Mouse (Mus musculus): Measurements from ENCODE around the gene Cirbp. TPM values are rescaled to one million over a fixed set of nuclear protein-coding genes. Genes with fewer than 3 reads are reported as not detected.

The Cirbp gene
- total RNA-seq, 2 experiments from 2014 or later = 102 to 168 TPM

- DNase-seq = peak; percentile 38
These were observed 27.9 kb upstream of the Cirbp start for GRCm38 (mm10) chr10:80137626-80138552.

DNA sequence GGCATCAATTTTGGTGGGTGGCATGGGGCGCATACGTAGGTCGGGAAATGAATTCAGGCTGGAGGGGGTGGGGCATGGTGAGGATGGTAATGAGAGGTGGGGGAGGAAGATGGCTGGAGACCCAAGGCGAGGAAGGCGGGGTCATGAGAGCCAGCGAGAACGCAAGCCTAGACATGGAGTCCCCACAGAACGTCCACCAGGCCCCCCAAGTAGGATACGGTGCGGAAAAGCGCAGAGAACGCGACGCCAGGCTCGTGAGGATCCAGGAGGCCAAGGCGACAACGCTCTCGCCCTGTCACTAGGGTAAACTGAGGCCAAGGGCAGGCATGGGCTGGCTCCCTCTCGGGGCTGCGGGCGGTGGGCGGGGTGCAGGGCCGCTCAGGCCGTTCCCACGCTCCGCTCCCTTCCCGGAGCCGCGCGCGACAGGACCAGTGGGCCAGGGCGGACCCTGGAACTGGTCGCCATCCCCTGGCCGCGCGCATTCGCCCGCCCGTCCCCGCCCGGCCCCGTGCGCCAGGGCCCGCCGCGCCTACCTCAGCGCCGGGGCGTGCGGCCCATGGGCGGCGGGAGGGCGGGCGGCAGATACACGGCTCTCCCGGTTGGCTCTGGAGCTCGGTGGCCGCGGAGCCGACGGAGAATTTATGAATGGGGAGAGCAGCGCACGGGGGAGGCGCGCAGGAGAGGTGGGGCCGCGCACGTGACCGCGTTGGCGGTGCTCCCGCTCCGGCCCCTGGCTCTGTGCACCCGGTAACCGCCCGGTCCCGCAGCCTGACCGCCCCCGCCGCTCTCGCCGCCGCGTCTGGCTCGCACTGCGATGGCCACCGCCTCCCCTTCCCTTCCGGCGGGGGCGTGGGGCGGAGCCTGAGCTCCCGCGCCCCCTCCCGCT, 27.0 kb upstream of the Cirbp start, which contains the start of gene Atp5d:
Gene Atp5d, plus strand, starts transcription at position 80 of the 886 bp plus-strand sequence.
- peak; percentile 84 for DNase-seq

- DNase-seq = no peak
These were observed 26.4 kb upstream of the Cirbp start for GRCm38 (mm10) chr10:80139439-80139775.

DNA sequence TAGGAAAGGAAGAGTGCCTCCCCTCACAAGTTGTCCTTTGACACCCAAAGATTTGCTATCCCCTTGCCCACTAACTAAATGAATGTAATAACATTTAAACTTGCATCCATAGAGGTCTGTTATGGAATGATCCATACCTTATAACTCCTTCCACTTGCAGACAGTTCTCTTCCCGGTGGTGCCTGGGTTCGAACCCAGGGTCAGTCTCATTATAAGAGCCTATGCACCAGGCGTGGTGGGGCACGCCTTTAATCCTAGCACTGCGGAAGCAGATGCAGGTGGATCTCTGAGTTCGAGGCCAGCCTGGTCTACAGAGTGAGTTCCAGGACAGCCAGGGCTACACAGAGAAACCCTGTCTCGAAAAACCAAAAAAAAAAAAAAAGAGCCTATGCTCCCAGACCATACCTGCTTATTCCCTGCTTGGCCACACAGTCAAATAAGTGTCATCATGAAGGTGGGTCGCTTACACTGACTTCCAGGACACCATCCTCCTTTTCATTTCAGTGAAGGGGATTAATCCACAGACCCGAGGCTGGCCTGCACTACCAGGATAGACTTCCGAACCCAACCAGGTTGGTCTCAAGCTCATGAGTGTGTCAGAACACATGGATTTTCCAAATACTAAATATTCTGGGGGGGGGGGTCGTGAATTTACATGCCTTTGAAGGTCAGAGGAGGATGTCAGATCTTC, 25.7 kb upstream of the Cirbp start:
- no peak for DNase-seq

- no peak for DNase-seq
These were observed 25.1 kb upstream of the Cirbp start, which contains the start of gene Cbarp for GRCm38 (mm10) chr10:80140666-80141035. TSS of gene Cbarp (minus strand) at chr10:80140835.

DNA sequence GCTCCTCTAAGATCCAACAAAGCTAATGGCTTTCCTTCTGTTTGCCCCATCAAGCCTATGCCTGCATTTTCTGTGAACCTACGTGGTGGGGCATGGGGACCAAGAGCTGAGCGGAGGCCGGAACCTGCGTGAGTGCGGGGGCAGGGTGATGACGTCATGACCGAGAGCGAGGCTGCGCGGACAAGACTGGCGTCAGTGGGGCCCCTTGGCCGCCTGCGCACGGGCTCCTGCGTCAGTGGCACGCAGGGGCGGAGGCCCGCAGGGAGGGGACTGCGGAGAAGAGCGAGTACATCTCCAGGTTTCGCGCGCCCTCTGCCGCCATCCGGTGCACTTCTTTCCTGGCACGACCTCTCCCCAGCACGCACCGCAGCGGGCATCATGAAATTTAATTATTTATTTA, 24.5 kb upstream of the Cirbp start:
- peak; percentile 97 for DNase-seq

DNA sequence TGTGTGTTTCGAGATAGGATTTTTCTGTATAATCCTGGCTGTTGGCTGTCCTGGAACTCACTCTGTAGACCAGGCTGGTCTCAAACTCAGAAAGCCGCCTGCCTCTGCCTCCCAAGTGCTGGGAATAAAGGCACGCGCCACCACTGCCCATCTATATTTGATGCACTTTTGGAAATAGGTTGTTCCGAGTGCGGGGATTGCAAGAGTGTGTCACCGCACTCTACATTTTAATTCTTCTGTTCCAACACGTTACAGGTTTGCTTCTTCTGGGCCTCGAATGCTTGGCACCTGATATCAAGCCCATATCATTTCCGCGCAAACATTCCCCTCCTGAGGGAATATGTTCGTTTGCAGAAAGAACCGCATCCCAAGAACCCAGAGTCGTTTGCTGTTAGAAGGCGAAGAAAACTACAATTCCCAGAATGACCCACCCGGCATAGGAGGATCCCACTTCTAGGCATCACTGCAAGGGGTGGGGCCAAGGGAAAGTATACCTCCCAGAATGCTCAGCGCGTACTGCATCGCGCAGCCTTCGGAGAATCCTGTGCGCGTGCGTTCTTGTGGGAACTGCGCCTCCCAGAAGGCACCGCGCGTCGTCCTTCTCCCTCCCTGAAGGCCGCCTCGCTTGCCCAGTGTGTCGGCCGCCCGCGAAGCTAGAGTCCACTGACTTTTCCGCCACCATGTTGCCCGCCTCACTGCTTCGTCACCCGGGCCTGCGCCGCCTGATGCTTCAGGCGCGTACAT, 23.8 kb upstream of the Cirbp start:
- peak; percentile 95 for DNase-seq

DNA sequence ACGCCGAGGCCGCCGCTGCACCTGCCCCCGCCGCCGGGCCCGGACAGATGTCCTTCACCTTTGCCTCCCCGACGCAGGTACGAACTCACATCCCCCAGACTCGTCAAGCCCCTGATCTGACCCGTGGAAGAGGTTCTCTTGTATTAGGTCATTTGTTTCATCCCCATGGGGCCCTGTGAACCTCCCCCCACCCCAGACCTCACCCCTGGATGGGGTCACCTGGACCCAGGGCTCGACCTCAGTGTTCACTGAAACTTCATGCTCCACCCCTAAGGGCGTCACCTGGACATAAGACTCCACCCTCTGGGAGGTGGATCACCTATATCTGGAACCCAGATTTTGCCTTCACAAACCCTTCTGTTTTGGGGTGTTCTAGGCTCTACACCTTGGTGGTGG, 23.3 kb upstream of the Cirbp start:
- DNase-seq = peak; percentile 68

DNA sequence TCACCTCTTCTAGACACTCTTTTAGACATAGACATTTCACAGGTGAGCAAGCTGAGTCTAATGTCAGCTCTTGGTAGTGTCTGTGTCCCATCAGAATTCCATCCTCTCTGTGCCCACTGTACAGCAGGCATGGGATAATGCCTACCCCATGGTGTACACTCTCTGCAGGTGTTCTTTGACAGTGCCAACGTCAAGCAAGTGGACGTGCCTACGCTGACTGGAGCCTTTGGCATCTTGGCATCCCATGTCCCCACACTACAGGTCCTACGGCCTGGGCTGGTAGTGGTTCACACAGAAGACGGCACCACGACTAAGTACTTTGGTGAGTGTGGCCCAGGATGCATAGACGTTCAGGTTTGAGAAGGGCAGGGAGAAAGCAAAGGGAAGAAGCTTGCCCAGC, 22.1 kb upstream of the Cirbp start:
- DNase-seq = no peak

- DNase-seq = no peak
These were observed 21.6 kb upstream of the Cirbp start for GRCm38 (mm10) chr10:80144159-80144558.

- peak; percentile 85 for DNase-seq
These were observed 20.6 kb upstream of the Cirbp start for GRCm38 (mm10) chr10:80144864-80145838.

DNA sequence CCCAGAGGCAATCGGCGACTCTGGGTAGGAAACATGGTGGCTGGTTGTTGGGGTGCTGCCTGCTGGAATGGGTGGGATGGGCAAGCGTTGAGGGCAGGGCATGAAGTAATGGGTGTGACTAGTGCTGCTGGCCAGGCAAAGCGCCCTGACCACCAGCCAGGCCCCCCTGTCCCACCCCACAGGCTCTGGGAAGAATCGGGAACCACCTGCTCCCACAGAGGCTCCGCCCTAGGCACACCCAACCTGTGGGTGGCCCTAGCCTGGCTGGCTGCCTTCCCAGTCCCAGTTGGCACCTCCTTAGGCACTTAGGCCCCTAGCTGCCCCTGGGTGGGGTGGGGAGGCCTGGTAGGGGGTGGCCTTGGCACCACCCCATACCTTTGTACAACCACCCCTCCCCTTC, 19.9 kb upstream of the Cirbp start:
- peak; percentile 67 for DNase-seq

DNA sequence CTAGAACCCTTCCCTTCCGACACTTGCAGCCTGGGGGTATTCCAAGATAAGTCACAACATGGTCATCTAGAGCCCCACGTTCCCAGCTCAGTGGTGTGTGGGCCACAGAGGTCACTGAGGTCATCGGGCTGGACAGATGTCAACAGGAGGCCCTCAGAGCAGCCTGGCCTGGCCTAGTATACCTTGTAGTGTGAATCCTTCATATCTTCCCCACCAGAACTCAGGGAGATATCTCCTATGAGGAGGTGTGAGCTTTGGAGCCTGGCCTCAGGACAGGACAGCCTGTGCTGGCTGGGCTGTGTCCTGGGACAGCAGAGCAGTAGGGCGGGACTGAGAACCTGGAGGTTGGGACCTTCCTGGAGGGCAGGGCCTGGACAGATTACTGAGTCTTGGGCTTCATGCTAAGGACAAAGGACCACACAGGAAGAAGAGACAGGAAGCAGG, 19.2 kb upstream of the Cirbp start:
- DNase-seq = peak; percentile 47

DNA sequence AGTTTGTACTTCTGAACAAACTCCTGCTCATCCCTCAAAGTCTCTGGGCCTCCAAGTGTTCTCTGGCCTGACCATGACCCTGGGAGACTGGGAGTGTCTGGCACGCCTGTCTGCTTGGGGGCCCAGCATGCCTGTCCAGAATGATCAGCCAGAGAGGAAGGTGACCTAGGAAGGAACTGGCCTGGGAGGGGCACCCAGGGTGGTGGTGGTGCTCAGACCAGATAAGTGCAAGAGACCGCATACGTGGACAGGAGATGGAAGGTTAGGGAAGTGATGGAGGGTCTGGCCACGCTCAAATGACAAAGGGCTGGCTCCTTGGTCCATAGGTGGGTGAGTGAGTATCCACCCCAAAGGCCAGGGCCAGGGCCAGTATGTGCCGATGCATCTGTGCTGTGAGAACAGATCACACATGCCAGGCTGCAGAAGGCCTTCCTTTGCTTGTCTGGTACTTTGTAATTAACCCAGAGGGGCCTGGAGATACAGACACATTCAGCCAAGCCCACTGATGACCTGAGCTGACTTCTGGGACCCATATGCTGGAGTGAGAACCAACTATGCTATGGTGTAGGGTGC, 18.6 kb upstream of the Cirbp start:
- peak; percentile 48 for DNase-seq

DNA sequence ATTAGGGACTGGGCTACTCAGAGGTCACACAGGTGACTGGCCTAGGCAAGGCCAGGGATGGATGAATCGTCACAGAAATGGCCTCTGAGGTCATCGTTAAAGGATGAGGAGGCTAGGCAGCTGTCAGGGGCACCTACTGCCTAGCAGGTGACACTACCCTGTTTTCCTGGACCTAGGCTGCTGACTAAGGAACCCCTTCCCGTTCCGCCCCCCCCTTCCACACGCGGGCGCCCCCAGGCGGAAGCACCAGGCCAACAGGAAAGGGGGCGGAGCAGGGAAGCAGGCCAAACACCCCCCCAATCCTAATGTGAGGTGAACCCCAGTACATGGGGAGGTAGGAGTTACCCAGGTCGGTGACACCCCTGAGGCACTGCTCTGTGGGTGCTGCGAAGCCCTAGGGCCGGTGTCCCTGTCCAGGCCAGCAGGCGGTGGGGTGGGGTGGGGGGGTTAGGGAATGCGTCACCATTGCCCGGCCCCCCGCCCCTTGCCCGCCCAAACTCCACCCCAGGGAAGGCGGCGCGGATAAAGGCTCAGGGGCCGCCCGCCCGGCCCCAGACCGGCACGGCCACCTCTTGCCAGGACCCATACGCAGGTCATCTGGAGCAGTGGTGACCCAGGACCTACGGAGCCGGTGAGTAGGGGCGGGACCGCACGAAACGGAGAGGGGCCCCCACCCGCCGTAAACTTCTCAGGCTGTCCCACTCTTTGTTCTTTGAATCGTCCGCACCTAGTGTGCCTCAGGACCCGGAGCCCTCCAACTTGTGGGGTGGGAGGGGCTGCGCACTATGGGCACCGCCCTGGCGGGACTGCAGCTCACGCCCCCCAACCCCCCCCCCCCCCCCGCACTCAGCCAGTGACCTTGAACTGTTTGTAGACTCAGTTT, 17.8 kb upstream of the Cirbp start, which contains the start of gene Midn:
Gene Midn, plus strand, starts transcription at position 554 of the 883 bp plus-strand sequence.
- DNase-seq = peak; percentile 95

- peak; percentile 97 for DNase-seq
These were observed 17.0 kb upstream of the Cirbp start for GRCm38 (mm10) chr10:80148610-80149290.

- peak; percentile 98 for DNase-seq
These were observed 16.2 kb upstream of the Cirbp start for GRCm38 (mm10) chr10:80149291-80150225.

Measured in adrenal gland, postnatal 10 days (tissue).